Mouse (Mus musculus): ENCODE data around the gene Tubg2. TPM values are rescaled to one million over a fixed set of nuclear protein-coding genes. Genes with fewer than 3 reads are reported as not detected.
A peak's percentile ranks its signal among the peaks of the same experiment; 100 is the strongest.

Tubg2 gene
- polyA plus RNA-seq, 1 experiment from 2014 or later = 3.6 TPM

DNA sequence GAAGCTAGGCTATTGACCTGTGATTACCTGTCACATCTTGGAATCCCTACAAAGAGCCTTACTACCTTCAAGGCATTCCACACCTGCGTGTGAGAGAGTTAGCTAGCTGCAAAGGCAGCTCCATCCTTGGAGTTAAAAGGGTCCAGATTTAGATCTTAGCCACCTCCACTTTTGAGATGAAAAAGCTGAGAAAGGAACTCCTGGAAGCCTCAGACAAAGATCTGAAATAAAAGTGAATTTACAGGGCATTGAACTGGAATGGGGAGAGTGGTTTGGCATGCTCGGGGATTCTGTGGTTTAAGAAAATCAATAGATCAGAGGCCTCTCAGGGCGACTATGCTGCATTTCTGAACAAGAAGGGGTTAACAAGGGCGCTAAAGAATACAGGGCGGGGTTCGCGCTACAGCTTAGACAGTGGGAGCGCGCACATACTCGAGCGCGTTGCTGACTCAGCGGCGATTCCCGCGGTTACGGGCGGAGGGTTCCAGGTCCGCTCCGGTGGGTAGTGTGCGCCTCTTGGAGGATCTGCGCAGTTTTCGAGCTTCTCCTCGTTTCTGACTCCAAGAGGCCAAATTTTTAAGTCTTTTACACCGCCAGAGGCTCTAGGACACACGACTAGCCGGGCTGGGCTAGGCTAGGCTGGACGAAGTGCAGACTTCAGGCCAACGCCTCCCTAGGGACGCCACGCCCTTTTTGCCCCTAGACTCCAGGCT is 16.2 kb downstream of the Tubg2 start:
- WGBS = under 1% methylated on average over 31 of the region's 31 CpGs
- no peaks in the 10 kb centered on the region for H3K9me3 ChIP-seq (ENCODE audit: control insufficient read depth, low read depth, low read length)
- H3K36me3 ChIP-seq (ENCODE audit: control insufficient read depth, insufficient read depth, low read length) = peaks cover 16% of the 10 kb centered on the region
- peaks cover 8% of the 10 kb centered on the region; the same call in 1 of the 2 replicates for H3K27me3 ChIP-seq (ENCODE audit: control insufficient read depth, insufficient read depth, low read length)
- H3K9ac ChIP-seq (replicated peaks; ENCODE audit: low read depth, low read length) = peak overlapping the region; percentile 39
- peak overlapping the region; percentile 95 for H3K27ac ChIP-seq (ENCODE audit: low read length)
- peaks cover 37% of the 10 kb centered on the region for H3K4me1 ChIP-seq (ENCODE audit: control insufficient read depth, insufficient read depth, low read length)
- ATAC-seq (ENCODE audit: insufficient number of reproducible peaks, insufficient read depth, low FRiP score, low read depth) = peak; percentile 39; the same call in 1 of the 2 replicates
- peak overlapping the region; percentile 49 for H3K4me3 ChIP-seq (ENCODE audit: low read depth, low read length)
- H3K4me2 ChIP-seq (replicated peaks; ENCODE audit: low read depth, low read length) = peak overlapping the region; percentile 79

DNA sequence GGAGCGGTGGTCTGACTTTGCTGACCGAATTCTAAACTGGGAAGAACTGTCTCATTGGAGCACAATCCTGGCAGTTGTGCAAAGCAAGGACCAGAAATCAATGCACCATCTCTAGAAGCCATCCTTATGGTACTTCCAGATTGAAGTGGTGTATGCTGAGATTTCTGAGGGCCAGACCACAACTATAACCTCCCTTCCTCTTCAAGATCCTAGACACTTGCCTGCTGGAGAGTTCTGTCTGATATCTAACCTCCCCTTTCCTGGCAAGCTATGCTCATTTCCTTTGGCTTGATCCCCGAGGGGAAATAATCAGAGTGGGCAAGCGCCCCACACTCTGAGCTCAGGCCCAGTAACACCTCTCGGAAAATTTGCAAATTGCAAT is 16.7 kb downstream of the Tubg2 start:
- Histone ChIP-seq H3K4me1 (ENCODE audit: control insufficient read depth, insufficient read depth, low read length) (peaks cover 40% of the 10 kb centered on the region), H3K36me3 (ENCODE audit: control insufficient read depth, insufficient read depth, low read length) (peaks cover 10% of the 10 kb centered on the region), H3K9me3 (ENCODE audit: control insufficient read depth, low read depth, low read length) (no peaks in the 10 kb centered on the region), H3K4me3 (ENCODE audit: low read depth, low read length) (peak overlapping the region; percentile 49), H3K4me2 (replicated peaks; ENCODE audit: low read depth, low read length) (peak overlapping the region; percentile 79), H3K27me3 (ENCODE audit: control insufficient read depth, insufficient read depth, low read length) (peaks cover 9% of the 10 kb centered on the region; the same call in 1 of the 2 replicates), H3K27ac (ENCODE audit: low read length) (peak overlapping the region; percentile 95), H3K9ac (replicated peaks; ENCODE audit: low read depth, low read length) (peak overlapping the region; percentile 39)
- no peak for ATAC-seq (ENCODE audit: insufficient number of reproducible peaks, insufficient read depth, low FRiP score, low read depth)
- 10% methylated on average over 5 of the region's 5 CpGs for WGBS

GRCm38 (mm10) chr11:101173112-101173511 is 17.4 kb downstream of the Tubg2 start:
- Histone ChIP-seq H3K27me3 (ENCODE audit: control insufficient read depth, insufficient read depth, low read length) (peaks cover 8% of the 10 kb centered on the region; the same call in 1 of the 2 replicates), H3K9me3 (ENCODE audit: control insufficient read depth, low read depth, low read length) (no peaks in the 10 kb centered on the region), H3K36me3 (ENCODE audit: control insufficient read depth, insufficient read depth, low read length) (peaks cover 3% of the 10 kb centered on the region; the same call in 1 of the 2 replicates), H3K9ac (replicated peaks; ENCODE audit: low read depth, low read length) (no peak overlapping the region), H3K4me2 (replicated peaks; ENCODE audit: low read depth, low read length) (peak overlapping the region; percentile 79), H3K27ac (ENCODE audit: low read length) (peak overlapping the region; percentile 72; the same call in 1 of the 2 replicates), H3K4me3 (ENCODE audit: low read depth, low read length) (no peak overlapping the region), H3K4me1 (ENCODE audit: control insufficient read depth, insufficient read depth, low read length) (peaks cover 40% of the 10 kb centered on the region)
- no peak for ATAC-seq (ENCODE audit: insufficient number of reproducible peaks, insufficient read depth, low FRiP score, low read depth)
- WGBS = 9% methylated on average over 11 of the region's 11 CpGs

GRCm38 (mm10) chr11:101173631-101174388 is 18.1 kb downstream of the Tubg2 start:
- WGBS = 2% methylated on average over 61 of the region's 61 CpGs
- Histone ChIP-seq H3K27me3 (ENCODE audit: control insufficient read depth, insufficient read depth, low read length) (peaks cover 8% of the 10 kb centered on the region; the same call in 1 of the 2 replicates), H3K36me3 (ENCODE audit: control insufficient read depth, insufficient read depth, low read length) (no peaks in the 10 kb centered on the region), H3K27ac (ENCODE audit: low read length) (peak overlapping the region; percentile 72), H3K4me3 (ENCODE audit: low read depth, low read length) (peak overlapping the region; percentile 24), H3K4me2 (replicated peaks; ENCODE audit: low read depth, low read length) (peak overlapping the region; percentile 79), H3K4me1 (ENCODE audit: control insufficient read depth, insufficient read depth, low read length) (peaks cover 37% of the 10 kb centered on the region), H3K9me3 (ENCODE audit: control insufficient read depth, low read depth, low read length) (no peaks in the 10 kb centered on the region), H3K9ac (replicated peaks; ENCODE audit: low read depth, low read length) (peak overlapping the region; percentile 33; the same call in 1 of the 2 replicates)
- ATAC-seq (ENCODE audit: insufficient number of reproducible peaks, insufficient read depth, low FRiP score, low read depth) = peak; percentile 28; the same call in 1 of the 2 replicates

DNA sequence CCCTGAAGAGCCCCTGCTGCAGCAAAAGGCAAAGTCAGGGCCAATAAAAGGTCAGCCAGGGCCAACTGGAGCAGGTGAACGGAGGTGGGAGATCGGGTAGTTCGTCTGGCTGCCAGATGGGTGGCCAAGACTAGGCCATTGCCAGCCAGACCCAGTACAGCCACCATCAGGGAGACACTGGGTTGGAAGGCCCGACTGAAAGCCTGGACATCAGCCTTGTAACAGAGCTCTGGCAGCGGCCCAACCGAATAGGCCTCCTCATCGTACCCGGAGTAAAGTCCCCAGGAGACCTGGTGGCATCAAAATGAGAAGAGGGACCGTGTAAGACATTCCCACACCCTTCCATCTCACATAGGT is 18.7 kb downstream of the Tubg2 start:
- peaks cover 33% of the 10 kb centered on the region for H3K4me1 ChIP-seq (ENCODE audit: control insufficient read depth, insufficient read depth, low read length)
- 43% methylated on average over 9 of the region's 9 CpGs for WGBS
- H3K9ac ChIP-seq (replicated peaks; ENCODE audit: low read depth, low read length) = peak overlapping the region; percentile 33; the same call in 1 of the 2 replicates
- H3K4me2 ChIP-seq (replicated peaks; ENCODE audit: low read depth, low read length) = peak overlapping the region; percentile 79
- H3K36me3 ChIP-seq (ENCODE audit: control insufficient read depth, insufficient read depth, low read length) = no peaks in the 10 kb centered on the region
- H3K27me3 ChIP-seq (ENCODE audit: control insufficient read depth, insufficient read depth, low read length) = peaks cover 8% of the 10 kb centered on the region; the same call in 1 of the 2 replicates
- peak overlapping the region; percentile 24 for H3K4me3 ChIP-seq (ENCODE audit: low read depth, low read length)
- no peak overlapping the region; the same call in 1 of the 2 replicates for H3K27ac ChIP-seq (ENCODE audit: low read length)
- ATAC-seq (ENCODE audit: insufficient number of reproducible peaks, insufficient read depth, low FRiP score, low read depth) = no peak
- H3K9me3 ChIP-seq (ENCODE audit: control insufficient read depth, low read depth, low read length) = no peaks in the 10 kb centered on the region

DNA sequence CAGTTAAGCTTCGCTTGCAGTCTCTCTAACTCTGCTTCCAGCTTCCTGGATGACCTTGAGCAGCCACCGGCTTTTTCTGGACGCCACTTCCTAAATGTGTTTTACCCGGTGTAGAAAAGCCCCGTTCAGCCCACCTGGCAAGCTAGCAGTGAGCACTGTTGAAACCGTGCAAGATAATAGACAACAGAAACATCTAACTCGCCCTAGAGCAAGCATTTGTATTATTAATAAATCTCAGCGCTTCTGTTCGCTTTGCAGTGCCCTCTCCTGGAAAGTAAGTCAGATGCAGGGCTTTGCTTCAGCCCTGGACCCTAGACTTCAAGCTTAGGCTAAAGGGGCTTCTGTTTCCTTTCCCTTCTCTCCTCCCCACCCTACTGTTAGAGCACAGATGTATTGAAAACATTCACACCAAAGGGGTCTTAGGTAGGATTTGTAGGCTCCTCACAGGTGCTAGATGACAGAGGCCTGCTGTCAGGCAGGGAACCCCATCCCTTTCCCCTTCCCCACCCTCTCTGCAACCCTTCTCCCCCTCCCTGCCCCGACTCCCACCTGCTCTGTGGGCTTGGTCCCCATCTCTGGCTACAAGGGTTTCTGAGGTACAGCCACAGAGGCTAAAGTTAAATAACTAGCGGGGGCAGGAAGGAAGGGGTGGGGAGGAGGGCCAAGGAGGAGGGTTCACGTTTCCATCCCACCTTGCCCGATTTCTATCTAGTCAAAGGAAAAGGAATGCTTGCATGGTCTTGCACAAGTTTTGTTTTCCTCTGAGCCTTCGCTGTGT is 19.3 kb downstream of the Tubg2 start, which contains the start of gene Ccr10:
Ccr10 (minus strand) TSS at position 593 of the 778 bp plus-strand sequence.
- peak within 1 kb of the TSS; percentile 79 for H3K4me2 ChIP-seq (replicated peaks; ENCODE audit: low read depth, low read length)
- no peak for ATAC-seq (ENCODE audit: insufficient number of reproducible peaks, insufficient read depth, low FRiP score, low read depth)
- no peak within 1 kb of the TSS; the same call in 1 of the 2 replicates for H3K9ac ChIP-seq (replicated peaks; ENCODE audit: low read depth, low read length)
- H3K4me3 ChIP-seq (ENCODE audit: low read depth, low read length) = peak within 1 kb of the TSS; percentile 24
- no peaks in the 10 kb centered on the region for H3K36me3 ChIP-seq (ENCODE audit: control insufficient read depth, insufficient read depth, low read length)
- no peak within 1 kb of the TSS; the same call in 1 of the 2 replicates for H3K27ac ChIP-seq (ENCODE audit: low read length)
- WGBS = 29% methylated on average over 14 of the region's 14 CpGs
- H3K27me3 ChIP-seq (ENCODE audit: control insufficient read depth, insufficient read depth, low read length) = peaks cover 8% of the 10 kb centered on the region; the same call in 1 of the 2 replicates
- no peaks in the 10 kb centered on the region for H3K9me3 ChIP-seq (ENCODE audit: control insufficient read depth, low read depth, low read length)
- peaks cover 33% of the 10 kb centered on the region for H3K4me1 ChIP-seq (ENCODE audit: control insufficient read depth, insufficient read depth, low read length)

GRCm38 (mm10) chr11:101175636-101176116 is 20.0 kb downstream of the Tubg2 start:
- Histone ChIP-seq H3K9ac (replicated peaks; ENCODE audit: low read depth, low read length) (no peak overlapping the region), H3K4me2 (replicated peaks; ENCODE audit: low read depth, low read length) (peak overlapping the region; percentile 49), H3K27ac (ENCODE audit: low read length) (no peak overlapping the region), H3K36me3 (ENCODE audit: control insufficient read depth, insufficient read depth, low read length) (no peaks in the 10 kb centered on the region), H3K27me3 (ENCODE audit: control insufficient read depth, insufficient read depth, low read length) (peaks cover 8% of the 10 kb centered on the region; the same call in 1 of the 2 replicates), H3K4me3 (ENCODE audit: low read depth, low read length) (peak overlapping the region; percentile 11), H3K4me1 (ENCODE audit: control insufficient read depth, insufficient read depth, low read length) (peaks cover 33% of the 10 kb centered on the region), H3K9me3 (ENCODE audit: control insufficient read depth, low read depth, low read length) (no peaks in the 10 kb centered on the region)
- no peak for ATAC-seq (ENCODE audit: insufficient number of reproducible peaks, insufficient read depth, low FRiP score, low read depth)
- WGBS = 13% methylated on average over 11 of the region's 11 CpGs

Measured in stomach, embryonic 14.5 days (tissue).